Mouse (Mus musculus): Measurements from ENCODE around the gene Hibadh. TPM values are rescaled to one million over a fixed set of nuclear protein-coding genes. Genes with fewer than 3 reads are reported as not detected.

The Hibadh gene
- polyA plus RNA-seq, 1 experiment from 2014 or later: 63.6 TPM

DNA sequence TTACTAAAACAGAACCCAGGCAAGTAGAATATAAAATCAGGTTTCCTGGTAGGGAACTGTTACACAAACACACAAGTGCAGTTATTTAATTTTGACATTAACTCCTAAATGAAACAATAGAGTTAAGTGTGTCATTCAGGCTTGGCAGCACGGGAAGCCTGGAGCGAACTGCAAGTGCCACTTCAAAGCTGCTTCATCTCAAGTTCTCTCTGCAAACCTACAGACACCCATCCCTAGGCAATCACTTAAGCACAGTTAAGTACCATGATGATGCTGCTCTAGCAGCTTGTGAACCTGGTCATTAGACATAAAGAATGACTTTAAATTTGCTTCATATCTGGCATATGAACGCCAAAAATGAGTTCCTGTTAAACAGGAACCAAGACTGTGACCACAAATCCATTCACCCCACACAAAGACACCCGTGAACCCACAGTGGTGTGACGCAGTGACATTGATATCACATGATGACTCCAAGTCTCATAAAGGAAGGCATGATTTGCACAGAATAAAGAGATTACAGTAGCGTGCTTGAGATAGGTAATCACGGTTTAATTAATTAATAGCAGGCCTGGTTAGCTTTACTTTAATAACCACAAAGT lies 33.3 kb downstream of the Hibadh start:
- 79% methylated on average over 7 of the region's 7 CpGs for WGBS
- H3K4me3 ChIP-seq (ENCODE audit: low read depth, low read length): no peak overlapping the region
- H3K4me2 ChIP-seq: no peak overlapping the region
- no peaks in the 10 kb centered on the region for H3K36me3 ChIP-seq (ENCODE audit: control insufficient read depth, insufficient read depth, low read length)
- no peak for ATAC-seq (replicated peaks; ENCODE audit: low FRiP score)
- no peak for DNase-seq (ENCODE audit: low spot score)
- no peaks in the 10 kb centered on the region for H3K27me3 ChIP-seq (replicated peaks; ENCODE audit: control insufficient read depth, insufficient read depth, low read length)
- no peak overlapping the region for H3K9ac ChIP-seq (ENCODE audit: low read depth, low read length)
- no peak overlapping the region for H3K27ac ChIP-seq (ENCODE audit: low read depth, low read length)
- H3K4me1 ChIP-seq (replicated peaks; ENCODE audit: control insufficient read depth, insufficient read depth, low read length): no peaks in the 10 kb centered on the region
- H3K9me3 ChIP-seq (ENCODE audit: control insufficient read depth, low read length): no peaks in the 10 kb centered on the region

GRCm38 (mm10) chr6:52601706-52602642 lies 38.2 kb downstream of the Hibadh start:
- H3K4me2 ChIP-seq: peak overlapping the region; percentile 33; the same call in 1 of the 2 replicates
- no peaks in the 10 kb centered on the region for H3K4me1 ChIP-seq (replicated peaks; ENCODE audit: control insufficient read depth, insufficient read depth, low read length)
- DNase-seq (ENCODE audit: low spot score) (no peak), ATAC-seq (replicated peaks; ENCODE audit: low FRiP score) (no peak)
- no peaks in the 10 kb centered on the region for H3K9me3 ChIP-seq (ENCODE audit: control insufficient read depth, low read length)
- H3K27ac ChIP-seq (ENCODE audit: low read depth, low read length): no peak overlapping the region
- no peak overlapping the region for H3K9ac ChIP-seq (ENCODE audit: low read depth, low read length)
- H3K4me3 ChIP-seq (ENCODE audit: low read depth, low read length): no peak overlapping the region
- no peaks in the 10 kb centered on the region for H3K27me3 ChIP-seq (replicated peaks; ENCODE audit: control insufficient read depth, insufficient read depth, low read length)
- no peaks in the 10 kb centered on the region for H3K36me3 ChIP-seq (ENCODE audit: control insufficient read depth, insufficient read depth, low read length)
- 77% methylated on average over 7 of the region's 7 CpGs for WGBS

DNA sequence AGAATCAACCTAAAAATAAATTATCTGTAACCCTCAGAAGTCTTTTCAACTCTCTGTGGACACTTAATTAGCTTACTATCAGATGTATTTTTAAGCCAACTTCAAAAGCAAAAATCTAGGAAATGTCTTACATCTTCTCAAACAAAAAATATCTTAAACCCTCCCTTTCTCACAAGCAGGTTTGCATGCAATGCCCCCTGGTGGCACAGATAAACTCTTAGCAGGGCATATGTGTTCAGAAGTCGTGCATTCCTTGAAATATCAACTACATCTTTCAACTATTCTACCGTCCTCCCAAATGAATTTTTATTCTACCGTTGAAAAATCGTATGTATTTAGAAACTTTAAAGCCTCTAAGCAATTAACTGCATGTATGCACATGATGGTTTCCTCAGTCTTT lies 39.1 kb downstream of the Hibadh start:
- H3K36me3 ChIP-seq (ENCODE audit: control insufficient read depth, insufficient read depth, low read length): no peaks in the 10 kb centered on the region

DNA sequence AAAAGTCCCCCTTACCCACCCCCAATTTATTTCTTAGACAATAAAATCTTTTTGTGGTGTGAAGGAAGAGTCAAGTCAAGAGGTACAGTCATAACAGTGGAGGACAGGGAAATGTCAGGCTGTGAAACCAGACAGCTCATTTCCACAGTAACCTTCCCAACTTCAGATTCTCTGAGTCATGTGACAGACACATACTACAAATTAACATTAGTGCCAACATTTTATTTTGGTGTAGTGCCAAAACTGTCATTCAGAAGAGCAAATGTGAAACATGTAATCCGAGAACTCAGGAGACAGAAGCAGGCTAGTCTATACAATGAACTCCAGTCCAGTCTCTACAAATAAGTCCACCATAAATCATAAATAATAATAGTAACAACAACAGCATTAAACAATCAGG lies 45.4 kb downstream of the Hibadh start:
- Histone ChIP-seq H3K36me3 (ENCODE audit: control insufficient read depth, insufficient read depth, low read length) (no peaks in the 10 kb centered on the region), H3K27ac (ENCODE audit: low read depth, low read length) (no peak overlapping the region), H3K4me2 (no peak overlapping the region), H3K9ac (ENCODE audit: low read depth, low read length) (no peak overlapping the region), H3K4me1 (replicated peaks; ENCODE audit: control insufficient read depth, insufficient read depth, low read length) (peaks cover 4% of the 10 kb centered on the region; the same call in 1 of the 2 replicates), H3K9me3 (ENCODE audit: control insufficient read depth, low read length) (no peaks in the 10 kb centered on the region), H3K4me3 (ENCODE audit: low read depth, low read length) (no peak overlapping the region), H3K27me3 (replicated peaks; ENCODE audit: control insufficient read depth, insufficient read depth, low read length) (no peaks in the 10 kb centered on the region)
- no peak for DNase-seq (ENCODE audit: low spot score)
- WGBS: 90% methylated on average over 1 of the region's 1 CpGs
- ATAC-seq (replicated peaks; ENCODE audit: low FRiP score): no peak

More for the DNA sequence above, 39.1 kb downstream of the Hibadh start:
- no peak overlapping the region for H3K9ac ChIP-seq (ENCODE audit: low read depth, low read length)
- no peaks in the 10 kb centered on the region for H3K9me3 ChIP-seq (ENCODE audit: control insufficient read depth, low read length)
- no peaks in the 10 kb centered on the region for H3K4me1 ChIP-seq (replicated peaks; ENCODE audit: control insufficient read depth, insufficient read depth, low read length)
- ATAC-seq (replicated peaks; ENCODE audit: low FRiP score) (no peak), DNase-seq (ENCODE audit: low spot score) (no peak)
- WGBS: 55% methylated on average over 4 of the region's 4 CpGs
- H3K4me3 ChIP-seq (ENCODE audit: low read depth, low read length): no peak overlapping the region
- H3K4me2 ChIP-seq: no peak overlapping the region
- H3K27me3 ChIP-seq (replicated peaks; ENCODE audit: control insufficient read depth, insufficient read depth, low read length): no peaks in the 10 kb centered on the region
- no peak overlapping the region for H3K27ac ChIP-seq (ENCODE audit: low read depth, low read length)

GRCm38 (mm10) chr6:52586564-52586963 lies 53.6 kb downstream of the Hibadh start:
- H3K27ac ChIP-seq (ENCODE audit: low read depth, low read length): no peak overlapping the region
- no peaks in the 10 kb centered on the region for H3K27me3 ChIP-seq (replicated peaks; ENCODE audit: control insufficient read depth, insufficient read depth, low read length)
- no peak overlapping the region for H3K4me3 ChIP-seq (ENCODE audit: low read depth, low read length)
- no peak overlapping the region for H3K9ac ChIP-seq (ENCODE audit: low read depth, low read length)
- no peak for DNase-seq (ENCODE audit: low spot score)
- no peaks in the 10 kb centered on the region for H3K4me1 ChIP-seq (replicated peaks; ENCODE audit: control insufficient read depth, insufficient read depth, low read length)
- no peak overlapping the region for H3K4me2 ChIP-seq
- ATAC-seq (replicated peaks; ENCODE audit: low FRiP score): no peak
- H3K9me3 ChIP-seq (ENCODE audit: control insufficient read depth, low read length): no peaks in the 10 kb centered on the region
- H3K36me3 ChIP-seq (ENCODE audit: control insufficient read depth, insufficient read depth, low read length): peaks cover 2% of the 10 kb centered on the region; the same call in 1 of the 2 replicates

- Histone ChIP-seq H3K27ac (ENCODE audit: low read depth, low read length) (no peak overlapping the region), H3K27me3 (replicated peaks; ENCODE audit: control insufficient read depth, insufficient read depth, low read length) (no peaks in the 10 kb centered on the region), H3K36me3 (ENCODE audit: control insufficient read depth, insufficient read depth, low read length) (peaks cover 2% of the 10 kb centered on the region; the same call in 1 of the 2 replicates), H3K9me3 (ENCODE audit: control insufficient read depth, low read length) (no peaks in the 10 kb centered on the region), H3K4me3 (ENCODE audit: low read depth, low read length) (no peak overlapping the region), H3K4me2 (no peak overlapping the region), H3K9ac (ENCODE audit: low read depth, low read length) (no peak overlapping the region), H3K4me1 (replicated peaks; ENCODE audit: control insufficient read depth, insufficient read depth, low read length) (no peaks in the 10 kb centered on the region)
- ATAC-seq (replicated peaks; ENCODE audit: low FRiP score): no peak
- 62% methylated on average over 8 of the region's 8 CpGs for WGBS
- no peak for DNase-seq (ENCODE audit: low spot score)
These were observed 55.8 kb downstream of the Hibadh start for GRCm38 (mm10) chr6:52584383-52584782.

DNA sequence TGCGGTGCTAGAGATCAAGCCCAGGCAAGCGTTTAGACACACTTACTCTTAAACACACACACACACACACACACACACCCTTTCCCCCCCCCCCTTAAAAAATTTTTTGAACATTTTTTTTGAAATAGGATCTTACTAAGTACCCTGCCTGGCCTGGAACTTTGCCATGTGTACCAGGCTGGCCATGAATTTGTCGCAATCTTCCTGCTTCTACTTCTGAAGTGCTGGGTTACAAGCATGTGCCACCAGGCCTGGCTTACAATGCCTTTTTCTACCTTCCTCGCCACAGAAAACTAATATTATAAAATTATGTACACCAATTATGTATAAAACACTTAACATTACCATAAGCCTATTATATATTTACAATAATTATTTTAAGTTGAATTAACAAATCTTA lies 59.1 kb downstream of the Hibadh start:
- Histone ChIP-seq H3K36me3 (ENCODE audit: control insufficient read depth, insufficient read depth, low read length) (no peaks in the 10 kb centered on the region), H3K4me1 (replicated peaks; ENCODE audit: control insufficient read depth, insufficient read depth, low read length) (no peaks in the 10 kb centered on the region), H3K27me3 (replicated peaks; ENCODE audit: control insufficient read depth, insufficient read depth, low read length) (no peaks in the 10 kb centered on the region), H3K27ac (ENCODE audit: low read depth, low read length) (no peak overlapping the region), H3K9me3 (ENCODE audit: control insufficient read depth, low read length) (no peaks in the 10 kb centered on the region), H3K4me3 (ENCODE audit: low read depth, low read length) (no peak overlapping the region), H3K9ac (ENCODE audit: low read depth, low read length) (no peak overlapping the region), H3K4me2 (no peak overlapping the region)
- ATAC-seq (replicated peaks; ENCODE audit: low FRiP score) (no peak), DNase-seq (ENCODE audit: low spot score) (no peak)
- WGBS: 94% methylated on average over 4 of the region's 4 CpGs

GRCm38 (mm10) chr6:52578322-52578721 lies 61.9 kb downstream of the Hibadh start:
- Histone ChIP-seq H3K9ac (ENCODE audit: low read depth, low read length) (no peak overlapping the region), H3K4me1 (replicated peaks; ENCODE audit: control insufficient read depth, insufficient read depth, low read length) (no peaks in the 10 kb centered on the region), H3K36me3 (ENCODE audit: control insufficient read depth, insufficient read depth, low read length) (no peaks in the 10 kb centered on the region), H3K4me2 (no peak overlapping the region), H3K9me3 (ENCODE audit: control insufficient read depth, low read length) (no peaks in the 10 kb centered on the region), H3K27ac (ENCODE audit: low read depth, low read length) (no peak overlapping the region), H3K27me3 (replicated peaks; ENCODE audit: control insufficient read depth, insufficient read depth, low read length) (no peaks in the 10 kb centered on the region), H3K4me3 (ENCODE audit: low read depth, low read length) (no peak overlapping the region)
- DNase-seq (ENCODE audit: low spot score) (no peak), ATAC-seq (replicated peaks; ENCODE audit: low FRiP score) (no peak)
- WGBS: 80% methylated on average over 2 of the region's 2 CpGs
